ENCODE assay signal across 21 mouse cellular contexts in the genomic region with DNA sequence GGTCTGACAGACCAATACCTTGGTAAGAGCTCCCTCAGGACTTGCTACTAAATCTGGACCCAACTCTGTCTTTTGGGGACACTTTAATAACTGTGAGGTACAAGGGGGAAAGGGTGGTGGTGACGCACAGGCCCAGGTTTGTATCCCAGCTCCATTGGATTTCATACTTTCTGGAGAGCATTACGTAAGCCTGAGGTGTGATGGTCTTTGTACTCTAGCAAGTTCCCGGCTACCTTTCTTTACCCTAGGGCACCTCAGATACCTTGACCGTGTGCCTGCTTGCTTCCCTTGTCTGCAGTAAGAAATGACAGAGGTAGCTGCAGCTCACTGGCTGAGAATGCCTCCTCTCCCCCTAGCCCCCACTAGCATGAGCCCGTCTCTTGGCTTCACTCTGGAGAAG. TPM values are rescaled to one million over a fixed set of nuclear protein-coding genes. Genes with fewer than 3 reads are reported as not detected.
"Had no signal": no experiment of that assay in that cellular context is flagged by ENCODE, and none has a peak within 500 bp of the region (broad histone marks: within the 10 kb centered on the region; RNA-seq: fewer than 3 reads in every experiment).

No protein-coding gene starts in this region.

- H3K4me3 ChIP-seq: midbrain, embryonic 10.5 days; midbrain, embryonic 12.5 days; myocyte; neural tube, embryonic 13.5 days; neural tube, embryonic 15.5 days; stomach, embryonic 15.5 days had no signal

- DNase-seq: lung, adult 18-20 months; lung, embryonic 14.5 days; lung, postnatal 10 days; lung, postnatal 4 days; midbrain, embryonic 14.5 days; retina, postnatal 1 day; right cerebral cortex, adult 18-20 months; right cerebral cortex, postnatal 25 days; right cerebral cortex, postnatal 4 days; thymus, adult 2 months; thymus, postnatal 25 days; thymus, postnatal 4 days had no signal

- H3K4me2 ChIP-seq: lung, embryonic 14.5 days; midbrain, embryonic 12.5 days; neural tube, embryonic 13.5 days; neural tube, embryonic 15.5 days; stomach, embryonic 15.5 days had no signal

- H3K9ac ChIP-seq: lung, embryonic 14.5 days; midbrain, embryonic 12.5 days; neural tube, embryonic 13.5 days; neural tube, embryonic 15.5 days; stomach, embryonic 15.5 days had no signal

- ATAC-seq: midbrain, embryonic 16.5 days had no signal

- H3K27me3 ChIP-seq: neural tube, embryonic 13.5 days; neural tube, embryonic 15.5 days; stomach, embryonic 15.5 days had no signal

- H3K9me3 ChIP-seq: midbrain, embryonic 10.5 days; midbrain, embryonic 12.5 days; neural tube, embryonic 13.5 days; neural tube, embryonic 15.5 days; stomach, embryonic 15.5 days had no signal

- H3K27ac ChIP-seq: midbrain, embryonic 10.5 days; midbrain, embryonic 12.5 days; neural tube, embryonic 13.5 days; neural tube, embryonic 15.5 days; stomach, embryonic 15.5 days; stomach, postnatal 0 days had no signal

RNA-seq across cellular contexts. Expression of a gene that starts 5.0 kb away (rescaled TPM):
- total RNA-seq: megakaryocyte-erythroid progenitor cell, adult 5-6 weeks had no signal
